Mouse (Mus musculus): ENCODE measurements around the gene Tmem9. TPM values are rescaled to one million over a fixed set of nuclear protein-coding genes. Genes with fewer than 3 reads are reported as not detected.

Gene Tmem9
- total RNA-seq, 2 experiments from 2014 or later: 66.3 to 67.8 TPM

DNA sequence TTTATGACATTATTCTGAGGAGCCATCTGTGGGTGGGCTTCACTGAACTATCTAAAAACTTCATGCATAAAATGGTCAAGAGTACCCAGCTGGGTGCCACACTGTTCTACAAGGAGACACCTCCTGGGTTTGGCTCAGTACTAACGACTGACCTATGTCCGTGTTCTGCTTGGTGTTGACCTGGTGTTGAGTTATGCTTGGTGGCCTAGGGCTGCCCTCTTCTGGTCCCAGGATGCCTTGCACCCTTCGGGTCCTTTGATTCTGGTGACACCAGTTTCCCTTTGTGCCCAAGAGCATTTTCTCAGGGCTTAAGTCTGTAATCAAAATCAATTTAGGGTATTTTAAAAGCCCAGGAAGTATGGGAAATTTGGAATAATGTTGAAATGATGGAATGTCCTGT is 68.1 kb downstream of the Tmem9 start:
- peak in 1 of 2 experiments; percentile 51 for DNase-seq (ENCODE audit: low spot score in 2 of 2)

DNA sequence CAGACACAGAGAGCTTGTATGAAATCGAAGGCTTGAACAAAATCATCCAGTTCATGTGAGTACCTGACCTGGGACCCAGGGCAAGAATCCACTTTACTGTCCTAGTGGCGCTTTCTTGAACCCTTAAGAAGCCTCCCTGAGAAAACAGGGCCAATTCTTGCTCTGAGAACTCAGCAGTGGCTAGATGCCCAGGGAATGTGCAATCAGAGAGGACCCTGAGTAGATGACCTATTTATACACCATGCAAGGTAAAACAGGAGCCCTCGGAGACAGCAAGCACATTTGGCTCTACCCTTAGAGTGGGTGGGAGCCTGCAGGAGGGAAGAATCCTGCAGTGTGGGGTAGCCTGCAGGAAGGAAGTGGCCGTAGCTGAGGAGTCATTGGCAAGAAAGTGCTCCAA is 69.7 kb downstream of the Tmem9 start:
- DNase-seq (ENCODE audit: low spot score in 2 of 2): no peak

DNA sequence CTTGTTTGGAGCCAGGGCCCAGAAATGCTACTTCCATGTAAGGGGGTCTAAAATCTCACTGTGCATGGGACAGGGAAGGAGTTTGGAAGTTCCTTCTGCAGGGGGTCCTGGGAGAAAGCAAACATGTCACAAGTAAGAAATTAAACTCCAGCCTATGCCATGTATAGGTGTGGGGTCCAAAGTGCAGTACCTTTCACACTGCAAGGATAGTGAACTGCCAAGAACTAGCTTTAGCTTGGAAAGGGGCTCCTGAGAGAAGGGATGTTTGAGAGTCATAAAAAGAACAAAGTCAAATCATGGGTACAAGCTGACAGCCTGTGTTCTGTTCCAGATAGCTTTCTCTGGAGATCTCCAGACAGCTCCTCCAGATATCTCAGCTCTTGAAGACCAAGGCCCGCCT is 73.2 kb downstream of the Tmem9 start:
- no peak for DNase-seq (ENCODE audit: low spot score in 2 of 2)

Other genes starting within 250 kb of the Tmem9 start
- 10 to 100 TPM; 19.7 to 21.4 TPM for gene Phlda3, start 242.0 kb upstream of the Tmem9 start, total RNA-seq (2021)
- gene Tnni1, start 228.7 kb upstream of the Tmem9 start, total RNA-seq (2021): 1 to 10 TPM; 1.5 to 1.7 TPM
- 1 to 10 TPM in 1 of 2 experiments, under 1 TPM in 1; 0.96 to 1.3 TPM for gene Lad1, start 189.6 kb upstream of the Tmem9 start, total RNA-seq (2021)
- 10 to 100 TPM; 13.0 to 13.2 TPM for gene Tnnt2, start 171.8 kb upstream of the Tmem9 start, total RNA-seq (2021)
- under 1 TPM in 1 of 2 experiments, not detected in 1; 0.09 TPM for gene Pkp1, start 88.9 kb upstream of the Tmem9 start, total RNA-seq (2021)
- 10 to 100 TPM; 17.2 to 20.3 TPM for gene Igfn1, start 1.8 kb upstream of the Tmem9 start, total RNA-seq (2021)
- 1 to 10 TPM; 1.9 to 3.1 TPM for gene Ascl5, start 42.7 kb downstream of the Tmem9 start, total RNA-seq (2021)
- 1 to 10 TPM; 1.5 to 1.7 TPM for gene Cacna1s, start 44.6 kb downstream of the Tmem9 start, total RNA-seq (2021)
- 10 to 100 TPM; 54.8 to 57.3 TPM for gene Kif21b, start 123.2 kb downstream of the Tmem9 start, total RNA-seq (2021)
- gene Mroh3, start 204.7 kb downstream of the Tmem9 start, total RNA-seq (2021): 1 to 10 TPM in 1 of 2 experiments, under 1 TPM in 1; 0.42 to 1.1 TPM
- gene Inava, start 226.1 kb downstream of the Tmem9 start, total RNA-seq (2021): 1 to 10 TPM; 1.6 to 2.3 TPM

Measured in left cerebral cortex, adult 18-20 months (tissue).